Mouse (Mus musculus): ENCODE measurements around the gene Idh3a.
"Not testable (repeated sequence)": the region's sequence is repeated elsewhere in the genome, so short reads cannot be mapped to it uniquely, and the experiment has no call there.

The Idh3a gene

GRCm38 (mm10) chr9:54586199-54587061, at the start of gene Idh3a:
TSS of gene Idh3a (plus strand) at chr9:54586334.
- DNase-seq, result peak; percentile 99

- DNase-seq, result no peak
These were observed 49.1 kb upstream of the Idh3a start for GRCm38 (mm10) chr9:54537030-54537429.

GRCm38 (mm10) chr9:54537480-54537879, 48.7 kb upstream of the Idh3a start:
- no peak for DNase-seq

- DNase-seq, result no peak
These were observed 47.9 kb upstream of the Idh3a start for GRCm38 (mm10) chr9:54538244-54538643.

GRCm38 (mm10) chr9:54538684-54539083, 47.5 kb upstream of the Idh3a start, which contains the start of gene Sh2d7:
TSS of gene Sh2d7 (plus strand) at chr9:54538984.
- no peak for DNase-seq

GRCm38 (mm10) chr9:54540801-54541200, 45.3 kb upstream of the Idh3a start:
- DNase-seq, result no peak

- no peak for DNase-seq
These were observed 41.8 kb upstream of the Idh3a start for GRCm38 (mm10) chr9:54544212-54544953.

- no peak for DNase-seq
These were observed 41.2 kb upstream of the Idh3a start for GRCm38 (mm10) chr9:54544954-54545315.

- DNase-seq, result peak; percentile 73
These were observed 38.6 kb upstream of the Idh3a start for GRCm38 (mm10) chr9:54547536-54547935.

- no peak for DNase-seq
These were observed 36.7 kb upstream of the Idh3a start for GRCm38 (mm10) chr9:54549433-54549832.

- peak; percentile 61 for DNase-seq
These were observed 33.7 kb upstream of the Idh3a start for GRCm38 (mm10) chr9:54552409-54552808.

GRCm38 (mm10) chr9:54555044-54555443, 31.1 kb upstream of the Idh3a start:
- no peak for DNase-seq

GRCm38 (mm10) chr9:54558731-54559130, 27.4 kb upstream of the Idh3a start:
- no peak for DNase-seq

- peak; percentile 89 for DNase-seq
These were observed 26.2 kb upstream of the Idh3a start, which contains the start of gene Cib2 for GRCm38 (mm10) chr9:54559771-54560471. TSS of gene Cib2 (minus strand) at chr9:54560218.

GRCm38 (mm10) chr9:54560831-54561601, 25.1 kb upstream of the Idh3a start:
- no peak for DNase-seq

GRCm38 (mm10) chr9:54566958-54567357, 19.2 kb upstream of the Idh3a start:
- no peak for DNase-seq

- no peak for DNase-seq
These were observed 17.4 kb upstream of the Idh3a start for GRCm38 (mm10) chr9:54568732-54569131.

GRCm38 (mm10) chr9:54571130-54571839, 14.8 kb upstream of the Idh3a start:
- no peak for DNase-seq

GRCm38 (mm10) chr9:54583712-54584111, 2.4 kb upstream of the Idh3a start:
- DNase-seq, result no peak

GRCm38 (mm10) chr9:54584127-54584526, 2.0 kb upstream of the Idh3a start:
- DNase-seq, result not testable (repeated sequence)

- DNase-seq, result no peak
These were observed 315 bp upstream of the Idh3a start for GRCm38 (mm10) chr9:54585839-54586198.

GRCm38 (mm10) chr9:54587863-54588262, 1.7 kb downstream of the Idh3a start:
- DNase-seq, result no peak

All from thymus, postnatal 4 days (tissue).